Mouse (Mus musculus): ENCODE data around the gene Atpif1.

The Atpif1 gene

DNA sequence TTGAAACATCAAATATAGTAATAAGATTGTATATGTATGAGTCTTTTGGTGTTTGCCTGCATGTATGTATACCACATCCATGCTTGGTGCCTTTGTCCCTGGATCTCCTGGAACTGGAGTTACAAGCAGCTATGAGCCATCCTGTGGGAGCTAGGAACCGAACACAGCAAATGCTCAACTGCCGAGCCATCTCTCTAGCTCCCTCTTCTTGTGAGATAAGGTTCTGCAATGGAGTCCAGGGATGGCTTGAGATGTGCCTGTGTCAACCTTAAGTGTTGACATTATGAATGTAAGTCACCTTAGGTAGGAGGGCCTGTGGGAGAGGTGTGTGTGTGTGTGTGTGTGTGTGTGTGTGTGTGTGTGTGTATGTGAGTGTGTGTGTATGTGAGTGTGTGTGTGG is 6.8 kb downstream of the Atpif1 start:
- no peak for DNase-seq (ENCODE audit: low read depth, low spot score)

GRCm38 (mm10) chr4:132524808-132525207 is 8.7 kb downstream of the Atpif1 start:
- DNase-seq (ENCODE audit: low read depth, low spot score): no peak

DNA sequence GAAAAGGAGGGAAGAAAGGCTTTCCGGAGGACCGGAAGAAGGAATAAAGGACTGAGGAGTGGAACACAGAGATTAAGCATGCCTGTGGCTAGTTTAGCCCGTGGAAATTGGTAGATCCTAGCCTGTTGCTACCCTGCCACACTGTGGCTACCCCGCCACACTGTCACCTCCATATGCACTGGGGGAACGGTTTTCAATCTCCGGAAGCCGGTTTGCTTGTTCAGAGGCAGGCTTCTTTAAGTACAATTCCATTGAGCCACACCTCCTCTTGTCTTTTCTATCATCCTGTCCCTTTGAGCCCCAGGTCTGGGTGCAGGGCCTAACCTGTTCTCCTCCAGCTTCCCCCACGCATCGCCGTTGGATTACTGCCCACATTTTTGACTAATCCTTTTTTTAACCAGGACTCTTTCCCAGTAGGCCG is 9.1 kb downstream of the Atpif1 start:
- no peak for DNase-seq (ENCODE audit: low read depth, low spot score)

- DNase-seq (ENCODE audit: low read depth, low spot score): no peak
Observed at GRCm38 (mm10) chr4:132519188-132519587, 14.3 kb downstream of the Atpif1 start.

GRCm38 (mm10) chr4:132518066-132518465 is 15.4 kb downstream of the Atpif1 start:
- no peak for DNase-seq (ENCODE audit: low read depth, low spot score)

- DNase-seq (ENCODE audit: low read depth, low spot score): peak; percentile 83
Observed at GRCm38 (mm10) chr4:132515369-132516155, 17.9 kb downstream of the Atpif1 start.

- DNase-seq (ENCODE audit: low read depth, low spot score): peak; percentile 75
Observed at GRCm38 (mm10) chr4:132514555-132515135, 18.8 kb downstream of the Atpif1 start.

DNA sequence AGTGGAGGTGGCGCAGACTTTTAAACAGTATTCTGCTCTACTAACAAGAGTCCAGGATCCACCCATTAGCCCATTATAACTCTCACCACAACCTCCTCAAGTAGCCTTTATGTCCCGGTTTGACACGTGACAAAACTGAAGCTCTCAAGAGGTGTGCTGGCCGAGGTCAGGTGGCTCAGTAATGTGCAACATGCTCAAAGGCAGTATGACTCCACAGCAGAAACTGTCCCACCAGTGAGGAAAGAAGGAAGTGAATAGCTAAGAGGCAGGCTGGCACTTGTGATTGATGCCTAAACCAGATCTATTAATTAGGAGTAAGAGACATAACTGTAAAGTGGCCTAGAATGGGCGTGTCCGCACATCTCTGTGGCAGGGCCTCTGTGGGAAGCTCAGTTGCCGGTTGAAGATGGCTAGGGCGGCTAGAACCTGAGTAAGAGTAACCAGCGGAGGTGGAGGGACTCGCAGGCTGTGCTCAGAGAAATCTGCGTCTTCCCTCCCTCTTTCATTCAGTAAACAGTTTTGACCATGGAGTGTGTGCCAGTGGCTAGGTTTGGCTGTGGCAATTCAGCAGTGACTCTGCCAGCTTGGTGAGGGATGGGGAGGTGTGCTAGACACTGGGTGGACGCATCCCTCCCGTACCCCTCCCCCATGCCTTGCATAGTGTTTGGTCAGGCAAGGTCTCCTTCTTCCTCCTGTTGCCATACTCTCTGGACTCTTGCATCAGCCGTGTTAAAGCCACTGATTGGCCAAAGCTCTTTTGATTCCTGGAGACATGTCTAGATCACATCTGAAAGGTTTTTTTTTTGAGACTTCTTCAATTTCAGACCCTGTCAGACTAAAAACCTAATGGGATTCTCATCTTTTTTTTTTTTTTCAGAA is 19.8 kb downstream of the Atpif1 start:
- DNase-seq (ENCODE audit: low read depth, low spot score): no peak

DNA sequence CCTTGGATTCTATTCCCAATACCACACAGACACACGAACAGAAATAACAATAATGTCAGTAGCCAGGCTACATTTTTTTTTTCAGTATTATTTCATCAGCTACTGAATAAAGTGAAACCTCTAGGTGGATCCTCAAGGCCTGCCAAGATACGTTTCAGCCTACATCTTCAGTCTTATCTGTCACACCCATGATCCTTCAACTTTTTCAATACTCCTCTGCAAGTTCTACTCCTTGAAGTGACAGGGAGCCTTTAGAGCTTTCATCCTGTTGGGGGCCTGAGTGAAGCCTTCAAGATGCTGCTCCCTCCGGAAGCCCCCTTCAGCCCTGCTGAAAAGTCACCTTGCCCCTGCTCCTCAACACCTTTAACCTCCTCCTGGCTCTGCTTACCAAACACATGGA is 21.4 kb downstream of the Atpif1 start:
- no peak for DNase-seq (ENCODE audit: low read depth, low spot score)

DNA sequence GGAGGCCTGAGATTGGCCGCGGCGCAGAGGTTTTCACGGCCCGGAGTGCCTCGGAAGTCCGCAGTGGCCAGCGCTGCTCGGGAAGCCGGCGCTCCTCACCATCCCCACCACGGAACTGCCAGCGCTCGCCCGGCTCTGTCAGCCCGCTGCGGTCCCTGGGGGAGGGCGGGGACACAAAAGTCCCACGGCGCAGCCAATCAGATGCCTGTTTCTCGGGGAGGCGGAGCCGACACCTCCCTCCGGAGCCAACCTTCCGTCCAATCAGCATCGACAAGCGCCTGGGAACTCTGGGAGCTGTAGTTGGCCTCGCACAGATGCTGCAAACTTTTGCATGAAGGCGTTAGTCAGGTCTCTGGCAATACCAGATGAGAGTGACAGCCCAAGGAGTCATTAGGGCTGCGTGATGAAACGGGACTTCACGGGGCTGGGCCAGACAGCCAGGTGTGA is 23.1 kb downstream of the Atpif1 start, which contains the start of gene Sesn2:
TSS of gene Sesn2 (minus strand) at position 150 of the 447 bp plus-strand sequence.
- peak; percentile 94 for DNase-seq (ENCODE audit: low read depth, low spot score)

DNA sequence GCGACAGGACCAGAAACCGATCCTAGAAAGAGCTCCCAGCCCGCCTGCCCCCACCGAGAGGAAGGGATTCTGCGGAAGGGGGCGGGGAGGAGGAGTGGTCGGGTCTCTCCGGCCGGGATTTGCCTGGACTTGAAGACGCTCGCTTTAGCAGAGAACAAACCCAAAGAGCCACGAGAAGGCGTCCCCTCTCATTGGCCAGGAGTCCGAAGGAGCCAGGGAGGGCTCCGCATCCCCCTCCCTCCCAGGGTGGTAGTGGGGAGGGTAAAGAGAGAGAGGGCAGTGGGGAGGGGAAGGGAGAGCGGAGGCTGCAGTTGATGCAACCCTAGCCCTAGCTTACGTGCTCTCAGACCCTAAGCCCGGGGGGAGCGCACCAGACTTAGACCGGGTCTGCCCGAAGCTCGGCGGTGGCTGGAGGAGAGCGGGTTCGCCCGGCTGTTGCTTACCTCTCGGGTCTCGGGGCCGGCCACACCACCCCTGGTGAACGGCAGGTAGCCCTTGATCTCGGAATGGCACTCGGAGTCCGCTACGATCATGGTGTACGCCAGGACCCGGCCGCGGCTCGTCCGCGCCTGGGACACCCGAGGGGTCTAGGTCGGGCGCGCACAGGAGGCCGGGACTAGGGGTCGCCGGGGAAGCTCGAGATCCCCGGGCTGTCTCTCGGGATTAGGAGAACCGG is 23.7 kb downstream of the Atpif1 start:
- DNase-seq (ENCODE audit: low read depth, low spot score): no peak

DNA sequence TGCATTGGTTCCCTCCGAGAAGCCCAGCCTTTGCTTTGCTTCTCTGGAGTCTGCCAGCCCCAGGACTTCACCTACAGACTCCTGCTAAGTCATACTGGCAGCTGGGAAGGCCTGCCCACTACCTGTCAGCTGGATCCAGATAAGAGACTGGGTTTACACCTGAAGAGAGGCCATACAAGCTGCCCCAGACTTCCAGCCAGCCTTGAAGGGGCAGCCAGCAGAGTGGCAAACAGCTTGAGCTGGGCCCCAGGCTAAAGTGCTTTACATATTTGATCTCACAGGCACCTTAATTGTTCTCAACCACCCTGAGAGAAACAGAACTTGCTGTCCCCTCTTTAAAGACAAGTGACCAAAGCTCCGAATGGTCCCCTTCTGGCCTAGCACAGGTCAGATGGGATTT is 26.2 kb downstream of the Atpif1 start:
- DNase-seq (ENCODE audit: low read depth, low spot score): no peak

DNA sequence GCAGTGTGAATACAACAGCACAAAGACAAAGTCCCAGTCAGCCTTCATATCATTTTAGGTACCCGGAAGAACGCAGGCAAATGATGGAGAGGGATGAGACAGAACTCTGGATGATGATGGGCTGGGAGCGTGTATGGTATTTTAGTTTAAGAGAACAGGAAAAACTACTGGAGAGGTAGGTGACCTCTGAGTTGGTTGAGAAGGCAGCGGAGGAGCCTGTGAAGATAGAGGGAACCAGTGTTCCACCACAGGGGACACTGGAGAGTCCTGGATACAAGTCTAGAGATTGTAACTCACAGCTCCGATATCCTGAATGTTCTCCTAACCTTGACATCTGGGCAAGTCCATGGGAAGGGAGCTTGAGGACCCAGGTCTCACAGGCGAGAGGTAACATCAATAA is 27.2 kb downstream of the Atpif1 start:
- DNase-seq (ENCODE audit: low read depth, low spot score): no peak

- no peak for DNase-seq (ENCODE audit: low read depth, low spot score)
Observed at GRCm38 (mm10) chr4:132505800-132506199, 27.7 kb downstream of the Atpif1 start.

DNA sequence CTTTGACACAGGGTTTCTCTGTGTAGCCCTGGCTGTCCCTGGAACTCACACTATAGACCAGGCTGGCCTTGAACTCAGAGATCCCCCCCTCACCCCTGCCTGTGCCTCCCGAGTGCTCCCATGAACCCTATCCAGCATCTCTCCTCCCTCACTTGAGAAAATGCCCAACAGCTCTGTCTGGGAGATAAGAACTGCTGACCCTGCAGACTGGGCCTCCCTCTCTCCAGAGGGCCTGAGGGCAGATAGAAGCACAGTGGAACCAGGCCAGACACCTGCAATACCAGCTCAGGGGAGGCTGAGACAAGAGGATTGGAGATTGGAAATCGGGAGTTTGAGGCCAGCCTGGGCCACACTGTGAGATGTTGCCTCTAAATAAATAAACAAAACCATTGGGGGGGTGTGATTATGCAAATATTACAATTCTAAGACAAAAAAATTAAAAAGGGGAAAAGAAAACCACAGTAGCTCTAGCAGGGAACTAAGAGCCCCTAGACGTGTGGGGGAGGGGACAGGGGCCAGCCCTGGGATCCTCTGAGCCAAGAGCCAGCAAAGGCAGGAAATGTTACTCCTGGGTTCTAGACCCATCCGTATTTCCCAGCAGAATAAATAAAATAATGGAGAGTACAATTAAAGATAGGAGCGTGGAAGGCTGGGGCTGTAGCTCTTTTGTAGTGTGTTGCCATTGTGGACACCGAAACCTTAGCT is 28.3 kb downstream of the Atpif1 start:
- no peak for DNase-seq (ENCODE audit: low read depth, low spot score)

GRCm38 (mm10) chr4:132503344-132503743 is 30.1 kb downstream of the Atpif1 start:
- no peak for DNase-seq (ENCODE audit: low read depth, low spot score)

GRCm38 (mm10) chr4:132501639-132502038 is 31.8 kb downstream of the Atpif1 start:
- DNase-seq (ENCODE audit: low read depth, low spot score): no peak

DNA sequence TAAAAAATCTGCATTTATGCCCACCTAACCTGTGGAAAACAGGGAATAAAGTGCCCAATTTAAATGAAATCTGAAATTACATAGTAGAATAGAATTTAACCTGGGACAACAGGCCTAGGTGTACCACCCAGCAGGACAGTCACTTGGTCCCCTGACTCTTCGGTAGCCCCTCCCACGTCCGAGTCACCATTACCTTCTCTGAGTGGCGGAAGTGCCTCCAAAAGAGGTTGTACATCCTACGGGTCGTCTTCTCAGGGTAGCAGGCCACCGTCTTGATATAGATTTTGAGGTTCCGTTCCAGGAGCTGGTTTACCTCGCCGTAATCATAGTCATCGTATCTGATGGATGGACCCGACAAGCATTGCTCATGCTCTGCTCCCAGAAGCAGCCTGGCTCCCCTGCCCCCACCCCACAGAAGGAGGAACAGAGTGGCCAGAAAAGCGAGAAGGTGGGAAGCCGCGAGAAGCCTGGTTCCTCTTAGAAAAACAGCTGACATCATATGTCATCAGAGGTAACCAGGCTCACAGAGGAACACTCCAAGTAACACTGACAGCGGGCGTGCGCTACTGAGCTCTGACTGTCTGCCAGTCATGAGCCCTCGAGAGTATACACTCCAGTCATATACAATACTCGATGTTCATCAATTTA is 39.1 kb downstream of the Atpif1 start:
- DNase-seq (ENCODE audit: low read depth, low spot score): no peak

- peak; percentile 27 for DNase-seq (ENCODE audit: low read depth, low spot score)
Observed at GRCm38 (mm10) chr4:132492178-132493060, 41.0 kb downstream of the Atpif1 start.

Measured in retina, postnatal 7 days (tissue).